In genomic region chr10:59863620-59864019, GRCm38 (mm10) we compare ENCODE assay signal across 12 mouse cellular contexts. TPM values are rescaled to one million over a fixed set of nuclear protein-coding genes. Genes with fewer than 3 reads are reported as not detected.
DNase-seq lines count a peak whose midpoint lies in the region; ATAC-seq and TF ChIP-seq lines count a peak whose summit lies in the region.
"Had no signal": no experiment of that assay in that cellular context is flagged by ENCODE, and none has a peak within 500 bp of the region (broad histone marks: within the 10 kb centered on the region; RNA-seq: fewer than 3 reads in every experiment).

No protein-coding gene starts in this region.

- no peak overlapping the region for H3K4me3 ChIP-seq in kidney, embryonic 16.5 days (ENCODE audit: low read length)
- no peak overlapping the region for H3K4me3 ChIP-seq in kidney, adult 2 months (ENCODE audit: insufficient read depth, low read depth, low read length)
- no peak overlapping the region for H3K4me3 ChIP-seq in lung, embryonic 16.5 days (ENCODE audit: low read length)
- H3K4me3 ChIP-seq: gastrocnemius, adult 2 months; heart, embryonic 10.5 days; hindbrain, embryonic 12.5 days had no signal

- H3K9ac ChIP-seq in kidney, embryonic 16.5 days (replicated peaks; ENCODE audit: low read length) = no peak overlapping the region
- H3K9ac ChIP-seq in lung, embryonic 16.5 days (ENCODE audit: low read length) = 0 out of 2 replicates have a peak overlapping the region, but pooled peaks have one; percentile 2
- H3K9ac ChIP-seq: hindbrain, embryonic 12.5 days had no signal

- H3K9me3 ChIP-seq in kidney, embryonic 16.5 days (ENCODE audit: low read length) = no peaks in the 10 kb centered on the region
- no peaks in the 10 kb centered on the region for H3K9me3 ChIP-seq in lung, embryonic 16.5 days (ENCODE audit: control insufficient read depth, low read length)
- H3K9me3 ChIP-seq: heart, embryonic 10.5 days; hindbrain, embryonic 12.5 days had no signal

- no peak for TF ChIP-seq CTCF in kidney, adult 2 months (conservative IDR thresholded peaks at IDR 0.05; ENCODE audit: insufficient read depth, insufficient read length, low read depth, low read length)

- H3K4me1 ChIP-seq in kidney, embryonic 16.5 days (ENCODE audit: insufficient read depth, low read length) = peaks cover 34% of the 10 kb centered on the region
- H3K4me1 ChIP-seq in kidney, adult 2 months (ENCODE audit: control insufficient read depth, insufficient read depth, low read length) = no peaks in the 10 kb centered on the region
- peaks cover 7% of the 10 kb centered on the region; the same call in 1 of the 2 replicates for H3K4me1 ChIP-seq in lung, embryonic 16.5 days (replicated peaks; ENCODE audit: control insufficient read depth, insufficient read depth, low read length)

- 29% methylated on average over 4 of the region's 4 CpGs for WGBS in kidney, embryonic 16.5 days
- WGBS in kidney, adult 2 months = 52% methylated on average over 4 of the region's 4 CpGs
- WGBS in lung, embryonic 16.5 days = 46% methylated on average over 4 of the region's 4 CpGs

- H3K27ac ChIP-seq in kidney, embryonic 16.5 days (ENCODE audit: low read length) = 0 out of 2 replicates have a peak overlapping the region, but pooled peaks have one; percentile 41
- no peak overlapping the region for H3K27ac ChIP-seq in kidney, adult 2 months (ENCODE audit: insufficient read depth, low read depth, low read length)
- no peak overlapping the region for H3K27ac ChIP-seq in lung, embryonic 16.5 days (ENCODE audit: low read length)
- H3K27ac ChIP-seq: heart, embryonic 10.5 days; hindbrain, embryonic 12.5 days had no signal

- DNase-seq in kidney, adult 2 months = no peak
- no peak for DNase-seq in lung, postnatal 36 days
- peak; percentile 28 for DNase-seq in embryo, embryonic 11 days
- DNase-seq in neural tube, embryonic 10.5 days (ENCODE audit: extremely low spot score, low spot score) = peak; percentile 36
- DNase-seq in frontal cortex, adult 2 months (ENCODE audit: extremely low spot score in 1 of 2, low spot score in 1 of 2) = no peak
- DNase-seq: cerebellum, adult 9-11 months; gastrocnemius, adult 2 months; lung, adult 18-20 months had no signal

- 0 out of 2 replicates have a peak, but pooled peaks cover 2% of the 10 kb centered on the region for H3K36me3 ChIP-seq in kidney, embryonic 16.5 days (ENCODE audit: insufficient read depth, low read length)
- H3K36me3 ChIP-seq in kidney, adult 2 months (ENCODE audit: control insufficient read depth, insufficient read depth, low read length) = no peaks in the 10 kb centered on the region
- H3K36me3 ChIP-seq in lung, embryonic 16.5 days (ENCODE audit: control insufficient read depth, insufficient read depth, low read length) = no peaks in the 10 kb centered on the region
- H3K36me3 ChIP-seq: heart, embryonic 10.5 days; hindbrain, embryonic 12.5 days had no signal

- no peak for TF ChIP-seq POLR2A in kidney, adult 2 months (IDR thresholded peaks at IDR 0.05; ENCODE audit: low read depth, low read length)

- peak; percentile 26; the same call in 1 of the 2 replicates for ATAC-seq in kidney, embryonic 16.5 days (ENCODE audit: low FRiP score, low TSS enrichment)
- ATAC-seq in lung, embryonic 16.5 days (ENCODE audit: low read depth) = no peak

- H3K27me3 ChIP-seq in kidney, embryonic 16.5 days (ENCODE audit: insufficient read depth, low read length) = no peaks in the 10 kb centered on the region
- H3K27me3 ChIP-seq in kidney, adult 2 months (replicated peaks; ENCODE audit: control insufficient read depth, insufficient read depth, low read length) = no peaks in the 10 kb centered on the region
- H3K27me3 ChIP-seq in lung, embryonic 16.5 days (ENCODE audit: control insufficient read depth, insufficient read depth, low read depth, low read length) = no peaks in the 10 kb centered on the region
- H3K27me3 ChIP-seq: hindbrain, embryonic 12.5 days had no signal

- no peak overlapping the region for H3K4me2 ChIP-seq in kidney, embryonic 16.5 days (replicated peaks; ENCODE audit: low read depth, low read length)
- H3K4me2 ChIP-seq in lung, embryonic 16.5 days (ENCODE audit: low read depth, low read length) = no peak overlapping the region
- H3K4me2 ChIP-seq: hindbrain, embryonic 12.5 days had no signal

RNA-seq across cellular contexts. Expression of gene Dnajb12, which starts 15.7 kb away (rescaled TPM):
- 30.1 and 32.9 TPM in 2 replicates for polyA plus RNA-seq in kidney, embryonic 16.5 days (2015; fragmentation: Nextera tagmentation; extraction: Ambion mirVana)
- polyA plus RNA-seq in kidney, adult 2 months (2012; rRNA removed) = 85.8 and 87.3 TPM in 2 replicates
- polyA plus RNA-seq in lung, embryonic 16.5 days (2015; fragmentation: Nextera tagmentation; extraction: Ambion mirVana) = 24.2 and 27.1 TPM in 2 replicates
- polyA plus RNA-seq in frontal cortex, adult 2 months (2012; rRNA removed) = 49.0 and 50.3 TPM in 2 replicates

Comparison
In these comparisons a context has a peak if more than half of its experiments do, and no peak if none do; other contexts are left out.
1. DNase-seq: peak in embryo, embryonic 11 days (single experiment) and neural tube, embryonic 10.5 days (single experiment); none in kidney, adult 2 months (single experiment), lung, postnatal 36 days (single experiment) and frontal cortex, adult 2 months (0 of 2).